Mouse (Mus musculus): ENCODE measurements around the gene Wnt7b. TPM values are rescaled to one million over a fixed set of nuclear protein-coding genes. Genes with fewer than 3 reads are reported as not detected.

Wnt7b gene
- total RNA-seq, 2 experiments from 2014 or later: 34.0 to 35.9 TPM

GRCm38 (mm10) chr15:85603422-85603821, 21.1 kb upstream of the Wnt7b start:
- DNase-seq (ENCODE audit: low spot score in 2 of 2): no peak
- intact Hi-C loops (cut with DNase I): no loop called here

- no peak for DNase-seq (ENCODE audit: low spot score in 2 of 2)
- intact Hi-C loops (cut with DNase I): no loop called here
Measured at GRCm38 (mm10) chr15:85602733-85603132, 20.5 kb upstream of the Wnt7b start.

- DNase-seq (ENCODE audit: low spot score in 2 of 2): no peak
- intact Hi-C loops (cut with DNase I): no loop called here
Measured at GRCm38 (mm10) chr15:85602021-85602420, 19.7 kb upstream of the Wnt7b start.

- intact Hi-C loops (cut with DNase I): no loop called here
- no peak for DNase-seq (ENCODE audit: low spot score in 2 of 2)
Measured at GRCm38 (mm10) chr15:85601202-85601601, 18.9 kb upstream of the Wnt7b start.

GRCm38 (mm10) chr15:85600696-85601094, 18.4 kb upstream of the Wnt7b start:
- intact Hi-C loops (cut with DNase I): no loop called here
- no peak for DNase-seq (ENCODE audit: low spot score in 2 of 2)

- intact Hi-C loops (cut with DNase I): loop anchor here (2.0 to 5.0 kb wide), 2 partner anchors 111 to 267 kb away; no protein-coding TSS in a partner anchor
- no peak for DNase-seq (ENCODE audit: low spot score in 2 of 2)
Measured at GRCm38 (mm10) chr15:85599887-85600695, 17.8 kb upstream of the Wnt7b start.

- intact Hi-C loops (cut with DNase I): loop anchor here (2.0 to 5.0 kb wide), 2 partner anchors 112 to 268 kb away; no protein-coding TSS in a partner anchor
- peak in 1 of 2 experiments; percentile 72 for DNase-seq (ENCODE audit: low spot score in 2 of 2)
Measured at GRCm38 (mm10) chr15:85598984-85599886, 17.0 kb upstream of the Wnt7b start.

- intact Hi-C loops (cut with DNase I): loop anchor here (2.0 to 5.0 kb wide), 2 partner anchors 112 to 269 kb away; no protein-coding TSS in a partner anchor
- no peak for DNase-seq (ENCODE audit: low spot score in 2 of 2)
Measured at GRCm38 (mm10) chr15:85598443-85598842, 16.2 kb upstream of the Wnt7b start.

GRCm38 (mm10) chr15:85597403-85597802, 15.1 kb upstream of the Wnt7b start:
- no peak for DNase-seq (ENCODE audit: low spot score in 2 of 2)
- intact Hi-C loops (cut with DNase I): loop anchor here (5.0 kb wide), 1 partner anchor 270 kb away; no protein-coding TSS in a partner anchor

- intact Hi-C loops (cut with DNase I): no loop called here
Measured at GRCm38 (mm10) chr15:85592674-85593073, 10.4 kb upstream of the Wnt7b start.

GRCm38 (mm10) chr15:85590831-85591230, 8.6 kb upstream of the Wnt7b start:
- DNase-seq (ENCODE audit: low spot score in 2 of 2): no peak
- intact Hi-C loops (cut with DNase I): no loop called here

More at GRCm38 (mm10) chr15:85592674-85593073, 10.4 kb upstream of the Wnt7b start:
- DNase-seq (ENCODE audit: low spot score in 2 of 2): no peak

- peak in 1 of 2 experiments; percentile 37 for DNase-seq (ENCODE audit: low spot score in 2 of 2)
- intact Hi-C loops (cut with DNase I): loop anchor here (1.0 to 5.0 kb wide), 6 partner anchors 86 to 431 kb away; no protein-coding TSS in a partner anchor
Measured at GRCm38 (mm10) chr15:85583504-85583903, 1.2 kb upstream of the Wnt7b start.

- intact Hi-C loops (cut with DNase I): loop anchor here (1.0 to 5.0 kb wide), 6 partner anchors 86 to 431 kb away; no protein-coding TSS in a partner anchor
- peak; percentile 79 to 82 for DNase-seq (ENCODE audit: low spot score in 2 of 2)
Measured at GRCm38 (mm10) chr15:85583024-85583423, 751 bp upstream of the Wnt7b start.

GRCm38 (mm10) chr15:85581563-85582064, 659 bp downstream of the Wnt7b start:
- intact Hi-C loops (cut with DNase I): loop anchor here (5.0 kb wide), 4 partner anchors 84 to 429 kb away; no protein-coding TSS in a partner anchor
- DNase-seq (ENCODE audit: low spot score in 2 of 2): no peak

GRCm38 (mm10) chr15:85580934-85581562, 1.2 kb downstream of the Wnt7b start:
- intact Hi-C loops (cut with DNase I): loop anchor here (5.0 kb wide), 4 partner anchors 84 to 429 kb away; no protein-coding TSS in a partner anchor
- DNase-seq (ENCODE audit: low spot score in 2 of 2): no peak

- intact Hi-C loops (cut with DNase I): loop anchor here (5.0 kb wide), 4 partner anchors 83 to 428 kb away; no protein-coding TSS in a partner anchor
- DNase-seq (ENCODE audit: low spot score in 2 of 2): no peak
Measured at GRCm38 (mm10) chr15:85580483-85580882, 1.8 kb downstream of the Wnt7b start.

GRCm38 (mm10) chr15:85577583-85578460, 4.5 kb downstream of the Wnt7b start:
- no peak for DNase-seq (ENCODE audit: low spot score in 2 of 2)
- intact Hi-C loops (cut with DNase I): no loop called here

Measured in left cerebral cortex, postnatal 36 days (tissue).